Mouse (Mus musculus): ENCODE measurements around the gene Slc17a9. TPM values are rescaled to one million over a fixed set of nuclear protein-coding genes. Genes with fewer than 3 reads are reported as not detected.

Gene Slc17a9
- polyA plus RNA-seq, 2 experiments, result 2.2 to 3.4 TPM

GRCm38 (mm10) chr2:180780282-180780681 lies 55.2 kb downstream of the Slc17a9 start:
- H3K4me1 ChIP-seq (ENCODE audit: control insufficient read depth, insufficient read depth, low read length), result no peaks in the 10 kb centered on the region
- ATAC-seq (ENCODE audit: low FRiP score, low read depth) (no peak), DNase-seq (ENCODE audit: low spot score) (no peak)
- no peak overlapping the region for H3K27ac ChIP-seq (replicated peaks; ENCODE audit: low read depth, low read length)
- H3K9me3 ChIP-seq (ENCODE audit: control insufficient read depth, low read length), result no peaks in the 10 kb centered on the region
- no peak overlapping the region for H3K4me3 ChIP-seq (replicated peaks; ENCODE audit: low read length)
- H3K27me3 ChIP-seq (ENCODE audit: control insufficient read depth, insufficient read depth, low read length), result peaks cover 42% of the 10 kb centered on the region
- no peaks in the 10 kb centered on the region for H3K36me3 ChIP-seq (ENCODE audit: control insufficient read depth, insufficient read depth, low read length)
- no peak overlapping the region for H3K9ac ChIP-seq (ENCODE audit: low read depth, low read length, severe bottlenecking)
- TF ChIP-seq POLR2A (IDR thresholded peaks at IDR 0.05; ENCODE audit: borderline replicate concordance, extremely low read depth, insufficient read depth, insufficient read length), result no peak
- 9% methylated on average over 2 of the region's 2 CpGs for WGBS
- no peak overlapping the region for H3K4me2 ChIP-seq (replicated peaks; ENCODE audit: low read depth, low read length, severe bottlenecking)

- Histone ChIP-seq H3K36me3 (ENCODE audit: control insufficient read depth, insufficient read depth, low read length) (no peaks in the 10 kb centered on the region), H3K27ac (replicated peaks; ENCODE audit: low read depth, low read length) (no peak overlapping the region), H3K27me3 (ENCODE audit: control insufficient read depth, insufficient read depth, low read length) (0 out of 2 replicates have a peak, but pooled peaks cover 16% of the 10 kb centered on the region), H3K4me2 (replicated peaks; ENCODE audit: low read depth, low read length, severe bottlenecking) (no peak overlapping the region), H3K4me1 (ENCODE audit: control insufficient read depth, insufficient read depth, low read length) (no peaks in the 10 kb centered on the region), H3K4me3 (replicated peaks; ENCODE audit: low read length) (no peak overlapping the region), H3K9ac (ENCODE audit: low read depth, low read length, severe bottlenecking) (no peak overlapping the region), H3K9me3 (ENCODE audit: control insufficient read depth, low read length) (no peaks in the 10 kb centered on the region)
- DNase-seq (ENCODE audit: low spot score), result no peak
- no peak for TF ChIP-seq POLR2A (IDR thresholded peaks at IDR 0.05; ENCODE audit: borderline replicate concordance, extremely low read depth, insufficient read depth, insufficient read length)
- ATAC-seq (ENCODE audit: low FRiP score, low read depth), result no peak
These were observed 61.7 kb downstream of the Slc17a9 start for GRCm38 (mm10) chr2:180786732-180787131.

GRCm38 (mm10) chr2:180787566-180788232 lies 62.6 kb downstream of the Slc17a9 start:
- H3K27me3 ChIP-seq (ENCODE audit: control insufficient read depth, insufficient read depth, low read length), result 0 out of 2 replicates have a peak, but pooled peaks cover 16% of the 10 kb centered on the region
- no peaks in the 10 kb centered on the region for H3K9me3 ChIP-seq (ENCODE audit: control insufficient read depth, low read length)
- TF ChIP-seq POLR2A (IDR thresholded peaks at IDR 0.05; ENCODE audit: borderline replicate concordance, extremely low read depth, insufficient read depth, insufficient read length), result no peak
- H3K4me2 ChIP-seq (replicated peaks; ENCODE audit: low read depth, low read length, severe bottlenecking), result no peak overlapping the region
- H3K4me1 ChIP-seq (ENCODE audit: control insufficient read depth, insufficient read depth, low read length), result no peaks in the 10 kb centered on the region
- H3K4me3 ChIP-seq (replicated peaks; ENCODE audit: low read length), result no peak overlapping the region
- H3K27ac ChIP-seq (replicated peaks; ENCODE audit: low read depth, low read length), result no peak overlapping the region
- ATAC-seq (ENCODE audit: low FRiP score, low read depth) (no peak), DNase-seq (ENCODE audit: low spot score) (no peak)
- no peak overlapping the region for H3K9ac ChIP-seq (ENCODE audit: low read depth, low read length, severe bottlenecking)
- 78% methylated on average over 13 of the region's 13 CpGs for WGBS
- H3K36me3 ChIP-seq (ENCODE audit: control insufficient read depth, insufficient read depth, low read length), result no peaks in the 10 kb centered on the region

- Histone ChIP-seq H3K9ac (ENCODE audit: low read depth, low read length, severe bottlenecking) (no peak overlapping the region), H3K36me3 (ENCODE audit: control insufficient read depth, insufficient read depth, low read length) (no peaks in the 10 kb centered on the region), H3K4me1 (ENCODE audit: control insufficient read depth, insufficient read depth, low read length) (no peaks in the 10 kb centered on the region), H3K27me3 (ENCODE audit: control insufficient read depth, insufficient read depth, low read length) (0 out of 2 replicates have a peak, but pooled peaks cover 16% of the 10 kb centered on the region), H3K27ac (replicated peaks; ENCODE audit: low read depth, low read length) (no peak overlapping the region), H3K9me3 (ENCODE audit: control insufficient read depth, low read length) (no peaks in the 10 kb centered on the region), H3K4me3 (replicated peaks; ENCODE audit: low read length) (no peak overlapping the region), H3K4me2 (replicated peaks; ENCODE audit: low read depth, low read length, severe bottlenecking) (no peak overlapping the region)
- WGBS, result 34% methylated on average over 2 of the region's 2 CpGs
- ATAC-seq (ENCODE audit: low FRiP score, low read depth) (no peak), DNase-seq (ENCODE audit: low spot score) (no peak)
- TF ChIP-seq POLR2A (IDR thresholded peaks at IDR 0.05; ENCODE audit: borderline replicate concordance, extremely low read depth, insufficient read depth, insufficient read length), result no peak
These were observed 63.3 kb downstream of the Slc17a9 start for GRCm38 (mm10) chr2:180788386-180788785.

GRCm38 (mm10) chr2:180788843-180789242 lies 63.8 kb downstream of the Slc17a9 start:
- WGBS, result 14% methylated on average over 7 of the region's 7 CpGs
- ATAC-seq (ENCODE audit: low FRiP score, low read depth) (no peak), DNase-seq (ENCODE audit: low spot score) (no peak)
- no peak for TF ChIP-seq POLR2A (IDR thresholded peaks at IDR 0.05; ENCODE audit: borderline replicate concordance, extremely low read depth, insufficient read depth, insufficient read length)
- Histone ChIP-seq H3K4me2 (replicated peaks; ENCODE audit: low read depth, low read length, severe bottlenecking) (no peak overlapping the region), H3K27me3 (ENCODE audit: control insufficient read depth, insufficient read depth, low read length) (0 out of 2 replicates have a peak, but pooled peaks cover 16% of the 10 kb centered on the region), H3K36me3 (ENCODE audit: control insufficient read depth, insufficient read depth, low read length) (no peaks in the 10 kb centered on the region), H3K9ac (ENCODE audit: low read depth, low read length, severe bottlenecking) (no peak overlapping the region), H3K9me3 (ENCODE audit: control insufficient read depth, low read length) (no peaks in the 10 kb centered on the region), H3K4me1 (ENCODE audit: control insufficient read depth, insufficient read depth, low read length) (no peaks in the 10 kb centered on the region), H3K4me3 (replicated peaks; ENCODE audit: low read length) (no peak overlapping the region), H3K27ac (replicated peaks; ENCODE audit: low read depth, low read length) (no peak overlapping the region)

All from limb, embryonic 14.5 days (tissue).